Mouse (Mus musculus): ENCODE measurements around the gene Lrp2bp.

Gene Lrp2bp

GRCm38 (mm10) chr8:45999138-45999783, at the start of gene Lrp2bp:
Lrp2bp (plus strand) TSS chr8:45999303.
- in situ Hi-C loops (cut with MboI, MseI), result loop anchor here (10.0 to 25.0 kb wide), 2 partner anchors 1538 to 1706 kb away; partner anchors contain the start of genes Rwdd4a and Trappc11

GRCm38 (mm10) chr8:45950622-45951021, 48.5 kb upstream of the Lrp2bp start:
- in situ Hi-C loops (cut with MboI, MseI), result no loop called here

GRCm38 (mm10) chr8:45970894-45971293, 28.2 kb upstream of the Lrp2bp start:
- in situ Hi-C loops (cut with MboI, MseI), result loop anchor here (10.0 kb wide), 2 partner anchors 174 to 504 kb away; partner anchors contain the start of gene Acsl1

- in situ Hi-C loops (cut with MboI, MseI), result loop anchor here (10.0 kb wide), 2 partner anchors 171 to 501 kb away; partner anchors contain the start of gene Acsl1
These were observed 25.1 kb upstream of the Lrp2bp start for GRCm38 (mm10) chr8:45973988-45974505.

- in situ Hi-C loops (cut with MboI, MseI), result loop anchor here (5.0 to 25.0 kb wide), 4 partner anchors 170 to 1562 kb away; partner anchors contain the start of genes Acsl1, Rwdd4a and Trappc11
These were observed 23.8 kb upstream of the Lrp2bp start, which contains the start of the genes 1700029J07Rik and Ufsp2 for GRCm38 (mm10) chr8:45975126-45975836. 1700029J07Rik (minus strand) TSS chr8:45975252. Ufsp2 (plus strand) TSS chr8:45975528.

- in situ Hi-C loops (cut with MboI, MseI), result loop anchor here (5.0 to 25.0 kb wide), 4 partner anchors 169 to 1561 kb away; partner anchors contain the start of genes Acsl1, Rwdd4a and Trappc11
These were observed 23.1 kb upstream of the Lrp2bp start for GRCm38 (mm10) chr8:45975837-45976468.

- in situ Hi-C loops (cut with MboI, MseI), result loop anchor here (25.0 kb wide), 1 partner anchor 1551 kb away; the partner anchor contains the start of genes Rwdd4a and Trappc11
These were observed 12.4 kb upstream of the Lrp2bp start for GRCm38 (mm10) chr8:45986665-45987064.

- in situ Hi-C loops (cut with MboI, MseI), result loop anchor here (25.0 kb wide), 1 partner anchor 1549 kb away; the partner anchor contains the start of genes Rwdd4a and Trappc11
These were observed 10.9 kb upstream of the Lrp2bp start for GRCm38 (mm10) chr8:45988189-45988588.

GRCm38 (mm10) chr8:45990631-45991310, 8.3 kb upstream of the Lrp2bp start:
- in situ Hi-C loops (cut with MboI, MseI), result loop anchor here (10.0 to 25.0 kb wide), 2 partner anchors 1547 to 1714 kb away; partner anchors contain the start of genes Rwdd4a and Trappc11

GRCm38 (mm10) chr8:45994111-45994510, 5.0 kb upstream of the Lrp2bp start:
- in situ Hi-C loops (cut with MboI, MseI), result loop anchor here (10.0 to 25.0 kb wide), 2 partner anchors 1543 to 1711 kb away; partner anchors contain the start of genes Rwdd4a and Trappc11

GRCm38 (mm10) chr8:45995576-45995975, 3.5 kb upstream of the Lrp2bp start:
- in situ Hi-C loops (cut with MboI, MseI), result loop anchor here (10.0 to 25.0 kb wide), 2 partner anchors 1542 to 1709 kb away; partner anchors contain the start of genes Rwdd4a and Trappc11

GRCm38 (mm10) chr8:45998228-45998627, 875 bp upstream of the Lrp2bp start:
- in situ Hi-C loops (cut with MboI, MseI), result loop anchor here (10.0 to 25.0 kb wide), 2 partner anchors 1539 to 1707 kb away; partner anchors contain the start of genes Rwdd4a and Trappc11

- in situ Hi-C loops (cut with MboI, MseI), result loop anchor here (10.0 to 25.0 kb wide), 2 partner anchors 1537 to 1705 kb away; partner anchors contain the start of genes Rwdd4a and Trappc11
These were observed 942 bp downstream of the Lrp2bp start for GRCm38 (mm10) chr8:45999784-46000705.

- in situ Hi-C loops (cut with MboI, MseI), result no loop called here
These were observed 6.5 kb downstream of the Lrp2bp start, which contains the start of gene Ankrd37 for GRCm38 (mm10) chr8:46005596-46005995. Ankrd37 (minus strand) TSS chr8:46005707.

GRCm38 (mm10) chr8:46007050-46007672, 8.1 kb downstream of the Lrp2bp start:
- in situ Hi-C loops (cut with MboI, MseI), result no loop called here

GRCm38 (mm10) chr8:46010306-46010705, 11.2 kb downstream of the Lrp2bp start:
- in situ Hi-C loops (cut with MboI, MseI), result no loop called here

- in situ Hi-C loops (cut with MboI, MseI), result no loop called here
These were observed 11.9 kb downstream of the Lrp2bp start for GRCm38 (mm10) chr8:46010746-46011680.

Measured in regulatory T cell (primary cell).